Mouse (Mus musculus) midbrain, postnatal 0 days (tissue): Measurements from ENCODE around the gene Grb2. TPM values are rescaled to one million over a fixed set of nuclear protein-coding genes. Genes with fewer than 3 reads are reported as not detected.

ENCODE experiments used
- ATAC-seq: fragments of 200-750 bp; cut with Nextera tagmentation; 2 replicates; pipeline ENCODE4 v1.8.0; 2017; ENCODE audit warnings: moderate number of reproducible peaks, mild to moderate bottlenecking, moderate TSS enrichment, moderate library complexity; ENCODE audit not compliant: low FRiP score
- DNase-seq: peaks from one replicate; pipeline ENCODE4 v3.0.0-alpha.2; 2015; ENCODE audit warnings: low spot score
- H3K27ac ChIP-seq: fragments of 300-500 bp; sonication (generic); 2 replicates; pipeline ENCODE4 v1.5.1; 2014; ENCODE audit warnings: low read depth, mild to moderate bottlenecking, low read length, mixed read lengths
- H3K27me3 ChIP-seq: fragments of 300-500 bp; sonication (generic); 2 replicates; pipeline ENCODE4 v1.6.1; 2014; ENCODE audit warnings: low read length, control low read depth, mixed read lengths; ENCODE audit not compliant: insufficient read depth
- H3K36me3 ChIP-seq: fragments of 300-500 bp; sonication (generic); 2 replicates; pipeline ENCODE4 v1.6.1; 2014; ENCODE audit warnings: low read length, control low read depth, mixed read lengths; ENCODE audit not compliant: insufficient read depth
- H3K4me1 ChIP-seq: fragments of 300-500 bp; sonication (generic); 2 replicates; pipeline ENCODE4 v1.6.1; 2014; ENCODE audit warnings: mild to moderate bottlenecking, control low read depth, antibody characterized with exemption, low read length, mixed read lengths; ENCODE audit not compliant: insufficient read depth
- H3K4me2 ChIP-seq: fragments of 300-500 bp; sonication (generic); 2 replicates; pipeline ENCODE4 v1.6.1; 2014; ENCODE audit warnings: low read depth, mild to moderate bottlenecking, low read length, mixed read lengths; ENCODE audit not compliant: poor library complexity, severe bottlenecking
- H3K4me3 ChIP-seq: fragments of 300-500 bp; sonication (generic); 2 replicates; pipeline ENCODE4 v1.5.1; 2014; ENCODE audit warnings: low read depth, mild to moderate bottlenecking, low read length, moderate library complexity
- H3K9ac ChIP-seq: fragments of 300-500 bp; sonication (generic); replicated peaks from 2 replicates; pipeline ENCODE4 v1.6.1; 2014; ENCODE audit warnings: mild to moderate bottlenecking, low read length, moderate library complexity, mixed read lengths; ENCODE audit not compliant: poor library complexity, severe bottlenecking
- H3K9me3 ChIP-seq: fragments of 300-500 bp; sonication (generic); 2 replicates; pipeline ENCODE4 v1.6.1; 2016; ENCODE audit warnings: low read length, control low read depth
- CTCF ChIP-seq: IDR thresholded peaks from 2 replicates; pipeline ENCODE4 v1.5.1; 2016; ENCODE audit warnings: antibody characterized with exemption, mild to moderate bottlenecking
- WGBS: fragments of 180-500 bp; shearing (Covaris S2); extraction: QIAGEN DNeasy Blood & Tissue Kit; methylation state at CpG from one replicate; pipeline ENCODE4 v1.1.7; 2014; 5-methylcytosine and 5-hydroxymethylcytosine counted together
- polyA plus RNA-seq: library from polyadenylated mRNA; unstranded; fragments of >200 nt; fragmentation: Nextera tagmentation; extraction: Ambion mirVana; gene quantifications from 2 replicates; pipeline ENCODE4 v1.2.1, GENCODE M21; 2015
- total RNA-seq: library from RNA; depleted of rRNA; stranded (reverse); fragments of >200 nt; gene quantifications from 2 replicates; pipeline ENCODE4 v1.2.3, GENCODE M21; 2014

Grb2 gene
- total and polyA plus RNA-seq, 2 experiments from 2014 or later = 85.8 to 158 TPM

GRCm38 (mm10) chr11:115630532-115631504 lies 77.6 kb downstream of the Grb2 start:
- WGBS = 50% methylated on average over 16 of the region's 16 CpGs

DNA sequence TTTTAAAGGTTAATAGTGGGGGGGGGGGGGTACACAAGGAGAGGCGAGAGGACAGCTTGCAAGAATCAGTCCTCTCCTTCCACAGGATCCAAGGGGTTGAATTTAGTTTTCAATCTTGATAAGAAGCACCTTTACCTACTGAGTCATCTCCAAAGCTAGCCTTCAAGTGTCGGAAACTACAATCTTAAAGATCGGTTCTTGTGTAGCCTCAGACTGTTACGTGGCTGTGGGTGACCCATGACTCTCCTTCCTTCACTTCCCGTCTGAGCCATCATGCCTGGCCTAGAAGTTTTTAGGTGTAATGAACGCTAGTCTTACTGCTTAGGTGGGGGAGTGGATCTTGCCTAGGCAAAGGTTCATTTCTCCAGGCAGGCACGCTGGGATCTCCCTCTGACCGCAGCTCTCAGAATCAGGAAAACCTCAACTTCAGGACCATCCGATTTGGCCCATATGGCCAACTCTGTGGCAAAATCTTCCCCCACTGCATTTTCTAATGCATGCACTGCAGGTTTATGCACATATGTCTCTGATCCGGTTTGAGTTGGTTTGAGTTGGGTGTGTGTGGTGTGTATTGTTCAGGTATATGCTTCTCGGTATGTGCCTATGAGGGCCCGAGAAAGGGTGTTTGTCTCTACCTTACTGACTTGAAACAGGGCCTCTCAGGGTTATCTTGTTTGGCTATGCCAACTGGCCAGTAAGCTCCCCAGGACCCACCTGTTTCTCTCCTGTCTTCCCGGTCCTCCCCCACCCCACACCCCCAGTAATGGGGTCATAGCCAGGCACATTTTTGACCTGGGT lies 78.5 kb downstream of the Grb2 start:
- Histone ChIP-seq H3K9ac (no peak overlapping the region), H3K4me1 (peaks cover 4% of the 10 kb centered on the region), H3K9me3 (no peaks in the 10 kb centered on the region), H3K27ac (no peak overlapping the region), H3K4me3 (no peak overlapping the region), H3K4me2 (no peak overlapping the region), H3K27me3 (no peaks in the 10 kb centered on the region), H3K36me3 (no peaks in the 10 kb centered on the region)
- 89% methylated on average over 13 of the region's 13 CpGs for WGBS
- TF ChIP-seq CTCF = no peak
- DNase-seq = no peak
- no peak for ATAC-seq

More at GRCm38 (mm10) chr11:115630532-115631504, 77.6 kb downstream of the Grb2 start:
- no peak for ATAC-seq
- Histone ChIP-seq H3K4me2 (no peak overlapping the region), H3K9me3 (no peaks in the 10 kb centered on the region), H3K4me1 (peaks cover 4% of the 10 kb centered on the region), H3K9ac (no peak overlapping the region), H3K27ac (no peak overlapping the region), H3K36me3 (no peaks in the 10 kb centered on the region), H3K4me3 (no peak overlapping the region), H3K27me3 (no peaks in the 10 kb centered on the region)
- TF ChIP-seq CTCF = no peak
- DNase-seq = no peak

DNA sequence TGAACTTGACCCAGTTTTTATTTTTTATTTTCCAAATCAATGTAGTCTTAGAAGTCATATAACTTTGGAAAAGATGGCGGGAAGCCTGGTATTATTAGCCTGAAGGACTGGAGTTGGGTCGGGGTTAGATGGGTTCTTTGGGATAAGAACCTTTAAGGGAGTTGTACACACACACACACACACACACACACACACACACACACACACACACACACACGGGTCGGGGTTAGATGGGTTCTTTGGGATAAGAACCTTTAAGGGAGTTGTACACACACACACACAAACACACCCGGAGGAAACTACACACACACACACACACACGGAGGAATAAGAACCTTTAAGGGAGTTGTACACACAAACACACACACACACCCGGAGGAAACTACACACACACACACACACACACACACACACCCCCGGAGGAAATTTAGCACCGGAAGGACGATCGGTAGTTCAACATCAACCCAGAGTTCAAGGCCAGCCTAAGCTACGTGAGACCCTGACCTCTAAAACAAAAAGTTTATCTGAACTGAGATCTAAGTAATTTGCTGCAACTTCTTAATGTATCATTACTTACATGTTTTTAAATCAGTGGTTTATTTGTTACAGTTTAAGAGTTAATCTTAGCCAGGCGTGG lies 79.8 kb downstream of the Grb2 start:
- H3K4me2 ChIP-seq = peak overlapping the region; percentile 44
- no peaks in the 10 kb centered on the region for H3K9me3 ChIP-seq
- H3K27ac ChIP-seq = no peak overlapping the region
- H3K36me3 ChIP-seq = no peaks in the 10 kb centered on the region
- no peak overlapping the region for H3K9ac ChIP-seq
- H3K27me3 ChIP-seq = no peaks in the 10 kb centered on the region
- H3K4me1 ChIP-seq = peaks cover 4% of the 10 kb centered on the region
- no peak for TF ChIP-seq CTCF
- H3K4me3 ChIP-seq = peak overlapping the region; percentile 71
- WGBS = 54% methylated on average over 13 of the region's 13 CpGs
- DNase-seq (no peak), ATAC-seq (no peak)

GRCm38 (mm10) chr11:115627705-115628464 lies 80.5 kb downstream of the Grb2 start, which contains the start of gene Slc25a19:
Slc25a19 (minus strand) TSS chr11:115628295.
- TF ChIP-seq CTCF = no peak
- Histone ChIP-seq H3K9me3 (no peaks in the 10 kb centered on the region), H3K4me3 (peak within 1 kb of the TSS; percentile 71), H3K4me2 (peak within 1 kb of the TSS; percentile 82), H3K27me3 (no peaks in the 10 kb centered on the region), H3K9ac (peak within 1 kb of the TSS; percentile 70), H3K4me1 (peaks cover 4% of the 10 kb centered on the region), H3K27ac (peak within 1 kb of the TSS; percentile 51), H3K36me3 (peaks cover 2% of the 10 kb centered on the region)
- WGBS = under 1% methylated on average over 47 of the region's 47 CpGs
- ATAC-seq (peak; percentile 99), DNase-seq (peak; percentile 100)
